Mouse (Mus musculus): ENCODE measurements around the gene Gm648.

GRCm38 (mm10) chrX:56549506-56549905 lies at the start of gene Gm648:
- no peak for TF ChIP-seq CTCF (IDR thresholded peaks at IDR 0.05; ENCODE audit: low read depth, low read length)
- TF ChIP-seq POLR2A (IDR thresholded peaks at IDR 0.05; ENCODE audit: extremely low read depth, insufficient read depth, low read length) = no peak
